Mouse (Mus musculus): ENCODE results near the gene Lrrc8d. TPM values are rescaled to one million over a fixed set of nuclear protein-coding genes. Genes with fewer than 3 reads are reported as not detected.

The Lrrc8d gene
- total and polyA plus RNA-seq, 3 experiments, result 7.0 to 26.1 (median 16.6) TPM

DNA sequence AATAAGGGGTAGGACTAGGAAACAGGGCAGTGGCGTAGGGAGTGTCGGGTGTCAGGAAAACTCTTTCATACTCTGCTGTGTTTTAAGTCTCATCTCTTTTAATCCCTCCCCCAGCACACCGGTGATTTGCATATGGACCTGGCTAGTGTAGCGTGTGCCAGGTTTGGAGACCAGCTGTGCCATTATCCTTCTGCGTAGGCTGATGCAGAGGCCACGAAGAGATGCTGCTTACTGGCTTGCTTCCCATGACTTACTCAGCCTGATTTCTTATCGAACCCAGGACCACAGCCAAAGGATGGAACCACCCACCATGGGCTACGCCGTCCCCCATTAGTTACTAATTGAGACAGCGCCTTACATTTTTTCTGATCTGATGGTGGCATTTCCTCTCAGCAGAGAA, 64.6 kb downstream of the Lrrc8d start:
- H3K4me1 ChIP-seq (ENCODE audit: control insufficient read depth in 1 of 2, insufficient read depth in 2 of 2), result peaks cover 0 to 34% of the 10 kb centered on the region in 2 experiments; a peak in 2 of 4 replicates
- dilution Hi-C loops (cut with MboI; ENCODE audit: extremely low pct_ligation_motif_present, extremely low pct_unique_long_range_greater_than_20kb, low sequenced_read_pairs), result no loop called here
- in situ Hi-C loops (cut with MboI; ENCODE audit: low pct_ligation_motif_present, low pct_unique_long_range_greater_than_20kb, low sequenced_read_pairs), result no loop called here

DNA sequence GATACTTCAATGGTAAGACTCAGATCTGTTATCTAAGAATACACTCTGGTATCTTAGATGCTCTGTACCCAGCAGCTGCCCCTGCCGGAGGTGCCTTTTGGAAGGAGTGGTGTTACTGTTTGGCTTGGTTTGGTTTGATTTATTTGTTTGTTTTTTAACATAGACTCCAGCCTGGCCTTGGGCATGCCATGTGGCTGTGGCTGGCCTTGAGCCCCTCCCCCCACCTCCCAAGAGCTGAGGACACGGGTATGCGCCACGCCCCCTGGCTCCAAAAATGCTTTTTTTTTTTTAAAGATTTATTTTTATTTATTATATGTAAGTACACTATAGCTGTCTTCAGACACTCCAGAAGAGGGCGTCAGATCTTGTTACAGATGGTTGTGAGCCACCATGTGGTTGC, 65.6 kb downstream of the Lrrc8d start:
- no peak overlapping the region for H3K4me3 ChIP-seq (replicated peaks in 1 of 3; ENCODE audit: low read depth in 2 of 3, low read length in 2 of 3, poor library complexity in 1 of 3)
- no peak for DNase-seq (ENCODE audit: extremely low read depth)
- H3K36me3 ChIP-seq (replicated peaks in 1 of 2; ENCODE audit: control insufficient read depth in 1 of 2, insufficient read depth in 1 of 2, low read length in 1 of 2), result peaks cover 32 to 71% of the 10 kb centered on the region in 2 experiments
- no peak overlapping the region for H3K4me2 ChIP-seq (ENCODE audit: insufficient read depth, low read depth, poor library complexity, severe bottlenecking)
- TF ChIP-seq JUN (IDR thresholded peaks at IDR 0.05; ENCODE audit: insufficient read depth, low read depth, low read length), result no peak
- TF ChIP-seq IRF4 (IDR thresholded peaks at IDR 0.05; ENCODE audit: low read depth, low read length), result no peak
- TF ChIP-seq ZC3H11A (IDR thresholded peaks at IDR 0.05; ENCODE audit: low read depth, low read length), result no peak
- no peak for TF ChIP-seq ETS1 (conservative IDR thresholded peaks at IDR 0.05; ENCODE audit: low read depth, low read length)
- no peak for TF ChIP-seq NRF1 (IDR thresholded peaks at IDR 0.05; ENCODE audit: low read depth, low read length)
- TF ChIP-seq ZNF384 (IDR thresholded peaks at IDR 0.05; ENCODE audit: low read depth, low read length), result no peak
- in situ Hi-C loops (cut with MboI; ENCODE audit: low pct_ligation_motif_present, low pct_unique_long_range_greater_than_20kb, low sequenced_read_pairs), result no loop called here
- H3K4me1 ChIP-seq (ENCODE audit: control insufficient read depth in 1 of 2, insufficient read depth in 2 of 2), result peaks cover 0 to 34% of the 10 kb centered on the region in 2 experiments; a peak in 2 of 4 replicates
- dilution Hi-C loops (cut with MboI; ENCODE audit: extremely low pct_ligation_motif_present, extremely low pct_unique_long_range_greater_than_20kb, low sequenced_read_pairs), result no loop called here
- peaks cover 28% of the 10 kb centered on the region for H3K79me2 ChIP-seq (replicated peaks; ENCODE audit: control insufficient read depth, extremely low read depth, insufficient read depth, poor library complexity, severe bottlenecking)
- no peaks in the 10 kb centered on the region for H3K27me3 ChIP-seq (replicated peaks)
- H3K27ac ChIP-seq (ENCODE audit: insufficient read depth, low read depth), result no peak overlapping the region
- no peaks in the 10 kb centered on the region for H3K9me3 ChIP-seq (replicated peaks; ENCODE audit: low read length)
- no peak overlapping the region for H3K9ac ChIP-seq (ENCODE audit: insufficient read depth, low read depth)

More for the DNA sequence above, 64.6 kb downstream of the Lrrc8d start:
- Histone ChIP-seq H3K4me2 (ENCODE audit: insufficient read depth, low read depth, poor library complexity, severe bottlenecking) (no peak overlapping the region), H3K9ac (ENCODE audit: insufficient read depth, low read depth) (no peak overlapping the region), H3K79me2 (replicated peaks; ENCODE audit: control insufficient read depth, extremely low read depth, insufficient read depth, poor library complexity, severe bottlenecking) (peaks cover 31% of the 10 kb centered on the region), H3K4me3 (replicated peaks in 1 of 3; ENCODE audit: low read depth in 2 of 3, low read length in 2 of 3, poor library complexity in 1 of 3) (no peak overlapping the region), H3K36me3 (replicated peaks in 1 of 2; ENCODE audit: control insufficient read depth in 1 of 2, insufficient read depth in 1 of 2, low read length in 1 of 2) (peaks cover 37 to 76% of the 10 kb centered on the region in 2 experiments), H3K27ac (ENCODE audit: insufficient read depth, low read depth) (no peak overlapping the region), H3K9me3 (replicated peaks; ENCODE audit: low read length) (no peaks in the 10 kb centered on the region), H3K27me3 (replicated peaks) (no peaks in the 10 kb centered on the region)
- peak; percentile 19 for DNase-seq (ENCODE audit: extremely low read depth)
- TF ChIP-seq ZNF384 (IDR thresholded peaks at IDR 0.05; ENCODE audit: low read depth, low read length), result no peak

DNA sequence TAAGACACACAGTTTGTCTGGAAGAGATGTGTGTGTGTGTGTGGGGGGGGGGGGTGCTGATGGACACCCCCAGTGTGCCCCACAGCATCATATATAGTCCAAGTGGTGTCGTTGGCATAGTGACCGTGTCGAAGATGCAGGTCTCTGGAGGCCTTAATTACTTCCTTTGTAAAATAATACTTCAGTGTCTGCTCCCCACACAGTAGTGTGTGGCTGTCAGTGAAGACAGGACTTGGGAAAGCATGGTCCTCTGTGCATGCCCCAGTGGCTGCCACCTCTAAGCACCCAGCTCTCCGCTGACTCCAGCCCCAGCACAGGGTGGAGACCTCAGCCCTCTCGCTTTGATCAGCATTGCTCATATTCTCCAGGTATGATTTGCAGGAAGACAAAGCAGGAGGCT, 76.6 kb downstream of the Lrrc8d start:
- TF ChIP-seq ZNF384 (IDR thresholded peaks at IDR 0.05; ENCODE audit: low read depth, low read length) (no peak), IRF4 (IDR thresholded peaks at IDR 0.05; ENCODE audit: low read depth, low read length) (no peak), MEF2A (IDR thresholded peaks at IDR 0.05; ENCODE audit: borderline replicate concordance, low read depth, low read length) (no peak)
- DNase-seq (ENCODE audit: extremely low read depth), result no peak
- peaks cover 0 to 14% of the 10 kb centered on the region in 2 experiments; a peak in 2 of 4 replicates for H3K4me1 ChIP-seq (ENCODE audit: control insufficient read depth in 1 of 2, insufficient read depth in 2 of 2)
- no peaks in the 10 kb centered on the region for H3K9me3 ChIP-seq (replicated peaks; ENCODE audit: low read length)
- H3K4me3 ChIP-seq (replicated peaks in 1 of 3; ENCODE audit: low read depth in 2 of 3, low read length in 2 of 3, poor library complexity in 1 of 3), result no peak overlapping the region
- H3K9ac ChIP-seq (ENCODE audit: insufficient read depth, low read depth), result no peak overlapping the region
- H3K4me2 ChIP-seq (ENCODE audit: insufficient read depth, low read depth, poor library complexity, severe bottlenecking), result no peak overlapping the region
- peaks cover 12 to 75% of the 10 kb centered on the region in 2 experiments for H3K36me3 ChIP-seq (replicated peaks in 1 of 2; ENCODE audit: control insufficient read depth in 1 of 2, insufficient read depth in 1 of 2, low read length in 1 of 2)
- in situ Hi-C loops (cut with MboI; ENCODE audit: low pct_ligation_motif_present, low pct_unique_long_range_greater_than_20kb, low sequenced_read_pairs), result no loop called here
- dilution Hi-C loops (cut with MboI; ENCODE audit: extremely low pct_ligation_motif_present, extremely low pct_unique_long_range_greater_than_20kb, low sequenced_read_pairs), result no loop called here
- no peak overlapping the region for H3K27ac ChIP-seq (ENCODE audit: insufficient read depth, low read depth)
- H3K79me2 ChIP-seq (replicated peaks; ENCODE audit: control insufficient read depth, extremely low read depth, insufficient read depth, poor library complexity, severe bottlenecking), result peaks cover 20% of the 10 kb centered on the region
- H3K27me3 ChIP-seq (replicated peaks), result no peaks in the 10 kb centered on the region

All from CH12.LX (cell line).